Mouse (Mus musculus) forebrain, embryonic 14.5 days (tissue): ENCODE results near the gene Celf5. TPM values are rescaled to one million over a fixed set of nuclear protein-coding genes. Genes with fewer than 3 reads are reported as not detected.

ENCODE experiments used
- microRNA-seq: library from miRNA; unstranded; fragments of <30 nt; microRNA quantifications from one replicate; pipeline ENCODE4, GENCODE M21; 2016
- polyA plus RNA-seq: library from polyadenylated mRNA; unstranded; fragments of >200 nt; fragmentation: Nextera tagmentation; extraction: Ambion mirVana; gene quantifications from 2 replicates; pipeline ENCODE4 v1.2.1, GENCODE M21; 2014

Gene Celf5
- polyA plus RNA-seq, 1 experiment from 2014 or later: 57.9 TPM

Small RNA genes within 50 kb of the gene (microRNA-seq; reads per million reads assigned to microRNA genes)
- not detected for gene Gm25595
- gene Mir1191b: 1.1 reads per million

Other genes starting within 250 kb of the Celf5 start
- 7.5 and 13.4 TPM in 2 replicates for gene Zfr2, start 249.6 kb downstream of the Celf5 start, polyA plus RNA-seq
- gene Matk, start 229.8 kb downstream of the Celf5 start, polyA plus RNA-seq: 12.3 and 17.4 TPM in 2 replicates
- gene Mrpl54, start 215.8 kb downstream of the Celf5 start, polyA plus RNA-seq: 107 and 136 TPM in 2 replicates
- 30.5 and 36.8 TPM in 2 replicates for gene Apba3, start 215.7 kb downstream of the Celf5 start, polyA plus RNA-seq
- gene Tjp3, start 191.1 kb downstream of the Celf5 start, polyA plus RNA-seq: 4.8 and 7.0 TPM in 2 replicates
- gene Pip5k1c, start 189.7 kb downstream of the Celf5 start, polyA plus RNA-seq: 76.4 and 114 TPM in 2 replicates
- gene Cactin, start 161.6 kb downstream of the Celf5 start, polyA plus RNA-seq: 16.8 and 22.2 TPM in 2 replicates
- 2.9 and 4.1 TPM in 2 replicates for gene Tbxa2r, start 154.0 kb downstream of the Celf5 start, polyA plus RNA-seq
- not detected in 2 replicates for gene Gipc3, start 139.4 kb downstream of the Celf5 start, polyA plus RNA-seq
- 42.5 and 44.4 TPM in 2 replicates for gene Hmg20b, start 132.2 kb downstream of the Celf5 start, polyA plus RNA-seq
- 4.1 and 4.9 TPM in 2 replicates for gene Mfsd12, start 125.2 kb downstream of the Celf5 start, polyA plus RNA-seq
- 0.33 TPM in 1 of 2 replicates, not detected in the other for gene 4930404N11Rik, start 116.9 kb downstream of the Celf5 start, polyA plus RNA-seq
- 101 and 109 TPM in 2 replicates for gene Fzr1, start 104.2 kb downstream of the Celf5 start, polyA plus RNA-seq
- gene Dohh, start 98.3 kb downstream of the Celf5 start, polyA plus RNA-seq: 78.7 and 78.8 TPM in 2 replicates
- 3.6 and 4.8 TPM in 2 replicates for gene Gm48551, start 98.2 kb downstream of the Celf5 start, polyA plus RNA-seq
- 0.65 and 0.69 TPM in 2 replicates for gene Gm48552, start 93.7 kb downstream of the Celf5 start, polyA plus RNA-seq
- 1.5 and 2.0 TPM in 2 replicates for gene Smim24, start 89.7 kb downstream of the Celf5 start, polyA plus RNA-seq
- gene Nfic, start 27.1 kb downstream of the Celf5 start, polyA plus RNA-seq: 16.6 and 17.9 TPM in 2 replicates
- 36.8 and 52.0 TPM in 2 replicates for gene Ncln, start 13.7 kb upstream of the Celf5 start, polyA plus RNA-seq
- gene S1pr4, start 17.4 kb upstream of the Celf5 start, polyA plus RNA-seq: 0.26 and 0.53 TPM in 2 replicates
- 0.90 and 1.2 TPM in 2 replicates for gene Gna15, start 41.5 kb upstream of the Celf5 start, polyA plus RNA-seq
- gene Gna11, start 62.5 kb upstream of the Celf5 start, polyA plus RNA-seq: 97.6 and 98.9 TPM in 2 replicates
- 415 and 532 TPM in 2 replicates for gene Aes, start 76.8 kb upstream of the Celf5 start, polyA plus RNA-seq
- 12.0 and 17.2 TPM in 2 replicates for gene Tle2, start 91.9 kb upstream of the Celf5 start, polyA plus RNA-seq
- gene Tle6, start 118.4 kb upstream of the Celf5 start, polyA plus RNA-seq: 2.4 and 2.5 TPM in 2 replicates
- gene BC025920, start 123.6 kb upstream of the Celf5 start, polyA plus RNA-seq: 0.81 and 1.0 TPM in 2 replicates
- gene Sirt6, start 145.1 kb upstream of the Celf5 start, polyA plus RNA-seq: 46.0 and 47.4 TPM in 2 replicates
- 5.2 and 6.3 TPM in 2 replicates for gene Ankrd24, start 145.8 kb upstream of the Celf5 start, polyA plus RNA-seq
- 5.1 and 7.1 TPM in 2 replicates for gene Gm10778, start 166.3 kb upstream of the Celf5 start, polyA plus RNA-seq
- gene Zfp433, start 222.1 kb upstream of the Celf5 start, polyA plus RNA-seq: 20.4 and 22.1 TPM in 2 replicates